ENCODE assay signal across 9 mouse cellular contexts in the genomic region with DNA sequence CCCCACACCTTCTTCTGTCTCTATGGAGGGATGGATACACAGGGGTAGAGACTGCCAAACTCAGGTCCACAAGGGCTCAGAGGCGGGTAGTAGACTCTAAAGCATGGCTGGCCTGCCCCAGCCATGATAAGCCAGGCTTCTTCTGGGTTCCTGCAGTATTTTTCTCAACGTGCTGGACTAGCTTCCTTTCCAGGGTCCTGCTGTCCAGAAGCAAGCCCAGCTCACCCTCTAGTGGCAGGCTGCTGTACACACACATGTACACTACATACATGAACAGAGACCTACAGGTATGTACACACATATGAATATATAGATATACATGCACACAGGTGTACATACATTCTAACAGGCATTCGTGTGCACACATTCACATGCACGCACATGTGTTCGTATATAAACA.
DNase-seq lines count a peak whose midpoint lies in the region; ATAC-seq and TF ChIP-seq lines count a peak whose summit lies in the region.
"Had no signal": no experiment of that assay in that cellular context is flagged by ENCODE, and none has a peak within 500 bp of the region (broad histone marks: within the 10 kb centered on the region; RNA-seq: fewer than 3 reads in every experiment).

No protein-coding gene starts in this region.

- no peak for TF ChIP-seq POLR2A in lung, adult 2 months (IDR thresholded peaks at IDR 0.05; ENCODE audit: borderline replicate concordance, extremely low read depth, low read depth, low read length)

- no peak overlapping the region for H3K4me3 ChIP-seq in lung, adult 2 months (replicated peaks; ENCODE audit: extremely low read depth, low read depth, low read length)
- no peak overlapping the region for H3K4me3 ChIP-seq in embryonic facial prominence, embryonic 11.5 days (ENCODE audit: low read depth, low read length)
- H3K4me3 ChIP-seq: lung, embryonic 15.5 days had no signal

- H3K27ac ChIP-seq in embryonic facial prominence, embryonic 11.5 days (replicated peaks; ENCODE audit: low read depth, low read length), result no peak overlapping the region
- H3K27ac ChIP-seq: lung, embryonic 15.5 days had no signal

- no peaks in the 10 kb centered on the region for H3K9me3 ChIP-seq in embryonic facial prominence, embryonic 11.5 days (replicated peaks; ENCODE audit: control insufficient read depth, low read length)
- H3K9me3 ChIP-seq: lung, embryonic 15.5 days had no signal

- no peaks in the 10 kb centered on the region for H3K36me3 ChIP-seq in embryonic facial prominence, embryonic 11.5 days (replicated peaks; ENCODE audit: control insufficient read depth, insufficient read depth, low read depth, low read length)
- H3K36me3 ChIP-seq: lung, embryonic 15.5 days had no signal

- no peaks in the 10 kb centered on the region for H3K4me1 ChIP-seq in lung, adult 2 months (ENCODE audit: control insufficient read depth, insufficient read depth, low read length)
- H3K4me1 ChIP-seq in embryonic facial prominence, embryonic 11.5 days (ENCODE audit: control insufficient read depth, insufficient read depth, low read length), result no peaks in the 10 kb centered on the region

- WGBS in lung, adult 2 months, result 62% methylated on average over 5 of the region's 5 CpGs
- WGBS in embryonic facial prominence, embryonic 11.5 days, result 74% methylated on average over 5 of the region's 5 CpGs

- ATAC-seq in embryonic facial prominence, embryonic 11.5 days (replicated peaks; ENCODE audit: insufficient number of reproducible peaks, low FRiP score, low TSS enrichment, low read depth), result 0 out of 2 replicates have a peak, but pooled peaks have one; percentile 9

- no peak overlapping the region for H3K4me2 ChIP-seq in embryonic facial prominence, embryonic 11.5 days (ENCODE audit: low read depth, low read length)
- H3K4me2 ChIP-seq: lung, embryonic 15.5 days had no signal

- H3K27me3 ChIP-seq in embryonic facial prominence, embryonic 11.5 days (ENCODE audit: control insufficient read depth, insufficient read depth, low read length), result no peaks in the 10 kb centered on the region

- H3K9ac ChIP-seq in embryonic facial prominence, embryonic 11.5 days (replicated peaks; ENCODE audit: low read length), result no peak overlapping the region
- H3K9ac ChIP-seq: lung, embryonic 15.5 days had no signal

- peak; percentile 27 to 38 for DNase-seq in cerebellum, adult 18-20 months
- no peak for DNase-seq in cerebellum, adult 9-10 months
- DNase-seq in lung, adult 2 months, result no peak
- no peak for DNase-seq in lung, adult 18-20 months
- peak; percentile 51 for DNase-seq in embryonic facial prominence, embryonic 11.5 days (ENCODE audit: low spot score)
- peak; percentile 66 to 73 for DNase-seq in kidney, postnatal 4 days
- DNase-seq in right cerebral cortex, postnatal 14 days, result peak; percentile 57
- no peak for DNase-seq in urinary bladder, postnatal 4 days (ENCODE audit: low spot score in 2 of 2)

- TF ChIP-seq CTCF in lung, adult 2 months (IDR thresholded peaks at IDR 0.05; ENCODE audit: insufficient read depth, low read length), result peak; percentile 30; the same call in 1 of the 2 replicates

Comparison
In these comparisons a context has a peak if more than half of its experiments do, and no peak if none do; other contexts are left out.
1. DNase-seq: peak in cerebellum, adult 18-20 months (2 of 2), embryonic facial prominence, embryonic 11.5 days (single experiment), kidney, postnatal 4 days (2 of 2) and right cerebral cortex, postnatal 14 days (single experiment); none in cerebellum, adult 9-10 months (single experiment), lung, adult 2 months (single experiment), lung, adult 18-20 months (0 of 2) and urinary bladder, postnatal 4 days (0 of 2).